Mouse (Mus musculus) ZHBTc4 (cell line): Measurements from ENCODE around the gene Wnt9b.

Experiments
- DNase-seq: peaks from one replicate; pipeline ENCODE4 v3.0.0-alpha.2; 2011; ENCODE audit warnings: low read depth, low spot score

Wnt9b gene

GRCm38 (mm10) chr11:103683667-103684334 is 65.8 kb downstream of the Wnt9b start:
- no peak for DNase-seq
